Mouse (Mus musculus) right cerebral cortex, postnatal 36 days (tissue): ENCODE results near the gene Cbarp.

ENCODE experiments used
- DNase-seq, 2 experiments: peaks; one replicate each; pipeline ENCODE4 v3.0.0; 2022; ENCODE audit warnings: low spot score in 2 of 2, mixed read lengths in 1 of 2

Cbarp gene

DNA sequence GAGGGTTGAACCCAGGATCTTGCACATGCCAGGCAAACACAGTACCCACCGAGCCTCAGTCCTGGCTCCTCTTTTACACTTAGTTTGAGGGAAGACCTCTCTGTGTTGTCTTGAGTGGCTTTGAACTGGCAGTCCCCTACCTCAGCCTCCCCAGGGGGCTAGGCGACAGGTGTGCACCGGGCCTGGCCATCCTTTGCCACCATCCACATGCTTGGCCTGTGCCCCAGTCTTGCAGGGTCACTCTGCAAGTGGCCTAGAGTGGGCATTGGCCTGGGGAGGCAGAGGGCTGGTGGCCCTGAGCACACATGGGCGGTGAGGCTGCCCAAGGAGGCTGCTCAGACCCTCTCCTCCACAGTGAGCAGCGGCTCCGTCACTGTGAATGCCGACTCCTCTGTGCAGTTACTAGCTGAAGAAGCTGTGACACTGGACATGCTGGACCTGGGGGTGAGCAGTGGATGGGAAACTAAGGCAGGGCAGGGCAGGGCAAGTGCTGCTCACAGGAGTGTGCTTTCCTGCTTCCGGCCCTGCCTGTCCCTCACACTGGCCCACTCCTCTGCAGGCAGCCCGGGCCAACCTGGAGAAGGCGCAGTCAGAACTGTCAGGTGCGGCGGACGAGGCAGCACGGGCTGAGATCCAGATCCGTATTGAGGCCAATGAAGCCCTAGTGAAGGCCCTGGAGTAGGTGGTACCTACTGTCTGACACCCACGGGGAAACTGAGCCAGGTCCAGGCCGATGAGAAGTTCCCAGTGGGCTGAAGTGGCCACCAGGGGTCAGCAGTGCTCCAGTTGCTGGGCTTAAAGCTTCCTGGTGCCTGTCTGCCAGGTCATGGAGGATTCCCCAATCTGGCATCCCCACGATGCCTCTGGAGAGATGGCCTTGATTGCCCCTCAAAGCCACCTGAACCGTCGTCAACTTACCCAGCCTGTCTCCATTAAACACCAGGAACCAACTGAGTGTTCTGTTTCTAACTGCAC lies 4.5 kb upstream of the Cbarp start:
- DNase-seq: no peak

DNA sequence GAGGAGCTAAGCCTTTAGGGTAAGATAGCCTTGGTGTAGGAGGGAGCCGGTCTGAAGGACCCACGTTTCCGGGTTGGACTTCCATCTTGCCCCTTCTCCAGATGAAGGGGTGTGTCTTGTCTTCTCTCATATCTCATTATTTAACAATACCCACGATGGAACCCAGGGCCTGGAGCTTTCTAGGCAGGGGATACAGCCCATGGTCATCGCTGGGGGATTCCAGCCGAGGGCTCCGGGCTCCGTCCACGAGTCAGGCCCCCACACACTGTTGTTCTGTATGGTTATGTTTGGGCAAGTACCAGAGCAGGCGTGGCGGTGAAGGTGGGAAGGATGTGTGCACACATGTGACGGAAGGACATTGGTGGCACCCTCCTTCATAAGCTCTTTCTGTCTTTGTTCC lies 3.5 kb upstream of the Cbarp start:
- DNase-seq: no peak

DNA sequence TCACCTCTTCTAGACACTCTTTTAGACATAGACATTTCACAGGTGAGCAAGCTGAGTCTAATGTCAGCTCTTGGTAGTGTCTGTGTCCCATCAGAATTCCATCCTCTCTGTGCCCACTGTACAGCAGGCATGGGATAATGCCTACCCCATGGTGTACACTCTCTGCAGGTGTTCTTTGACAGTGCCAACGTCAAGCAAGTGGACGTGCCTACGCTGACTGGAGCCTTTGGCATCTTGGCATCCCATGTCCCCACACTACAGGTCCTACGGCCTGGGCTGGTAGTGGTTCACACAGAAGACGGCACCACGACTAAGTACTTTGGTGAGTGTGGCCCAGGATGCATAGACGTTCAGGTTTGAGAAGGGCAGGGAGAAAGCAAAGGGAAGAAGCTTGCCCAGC lies 3.0 kb upstream of the Cbarp start:
- DNase-seq: no peak

DNA sequence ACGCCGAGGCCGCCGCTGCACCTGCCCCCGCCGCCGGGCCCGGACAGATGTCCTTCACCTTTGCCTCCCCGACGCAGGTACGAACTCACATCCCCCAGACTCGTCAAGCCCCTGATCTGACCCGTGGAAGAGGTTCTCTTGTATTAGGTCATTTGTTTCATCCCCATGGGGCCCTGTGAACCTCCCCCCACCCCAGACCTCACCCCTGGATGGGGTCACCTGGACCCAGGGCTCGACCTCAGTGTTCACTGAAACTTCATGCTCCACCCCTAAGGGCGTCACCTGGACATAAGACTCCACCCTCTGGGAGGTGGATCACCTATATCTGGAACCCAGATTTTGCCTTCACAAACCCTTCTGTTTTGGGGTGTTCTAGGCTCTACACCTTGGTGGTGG lies 1.9 kb upstream of the Cbarp start:
- no peak for DNase-seq

DNA sequence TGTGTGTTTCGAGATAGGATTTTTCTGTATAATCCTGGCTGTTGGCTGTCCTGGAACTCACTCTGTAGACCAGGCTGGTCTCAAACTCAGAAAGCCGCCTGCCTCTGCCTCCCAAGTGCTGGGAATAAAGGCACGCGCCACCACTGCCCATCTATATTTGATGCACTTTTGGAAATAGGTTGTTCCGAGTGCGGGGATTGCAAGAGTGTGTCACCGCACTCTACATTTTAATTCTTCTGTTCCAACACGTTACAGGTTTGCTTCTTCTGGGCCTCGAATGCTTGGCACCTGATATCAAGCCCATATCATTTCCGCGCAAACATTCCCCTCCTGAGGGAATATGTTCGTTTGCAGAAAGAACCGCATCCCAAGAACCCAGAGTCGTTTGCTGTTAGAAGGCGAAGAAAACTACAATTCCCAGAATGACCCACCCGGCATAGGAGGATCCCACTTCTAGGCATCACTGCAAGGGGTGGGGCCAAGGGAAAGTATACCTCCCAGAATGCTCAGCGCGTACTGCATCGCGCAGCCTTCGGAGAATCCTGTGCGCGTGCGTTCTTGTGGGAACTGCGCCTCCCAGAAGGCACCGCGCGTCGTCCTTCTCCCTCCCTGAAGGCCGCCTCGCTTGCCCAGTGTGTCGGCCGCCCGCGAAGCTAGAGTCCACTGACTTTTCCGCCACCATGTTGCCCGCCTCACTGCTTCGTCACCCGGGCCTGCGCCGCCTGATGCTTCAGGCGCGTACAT lies 1.3 kb upstream of the Cbarp start:
- peak; percentile 93 to 96 for DNase-seq

DNA sequence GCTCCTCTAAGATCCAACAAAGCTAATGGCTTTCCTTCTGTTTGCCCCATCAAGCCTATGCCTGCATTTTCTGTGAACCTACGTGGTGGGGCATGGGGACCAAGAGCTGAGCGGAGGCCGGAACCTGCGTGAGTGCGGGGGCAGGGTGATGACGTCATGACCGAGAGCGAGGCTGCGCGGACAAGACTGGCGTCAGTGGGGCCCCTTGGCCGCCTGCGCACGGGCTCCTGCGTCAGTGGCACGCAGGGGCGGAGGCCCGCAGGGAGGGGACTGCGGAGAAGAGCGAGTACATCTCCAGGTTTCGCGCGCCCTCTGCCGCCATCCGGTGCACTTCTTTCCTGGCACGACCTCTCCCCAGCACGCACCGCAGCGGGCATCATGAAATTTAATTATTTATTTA lies 608 bp upstream of the Cbarp start:
- peak; percentile 97 to 98 for DNase-seq

DNA sequence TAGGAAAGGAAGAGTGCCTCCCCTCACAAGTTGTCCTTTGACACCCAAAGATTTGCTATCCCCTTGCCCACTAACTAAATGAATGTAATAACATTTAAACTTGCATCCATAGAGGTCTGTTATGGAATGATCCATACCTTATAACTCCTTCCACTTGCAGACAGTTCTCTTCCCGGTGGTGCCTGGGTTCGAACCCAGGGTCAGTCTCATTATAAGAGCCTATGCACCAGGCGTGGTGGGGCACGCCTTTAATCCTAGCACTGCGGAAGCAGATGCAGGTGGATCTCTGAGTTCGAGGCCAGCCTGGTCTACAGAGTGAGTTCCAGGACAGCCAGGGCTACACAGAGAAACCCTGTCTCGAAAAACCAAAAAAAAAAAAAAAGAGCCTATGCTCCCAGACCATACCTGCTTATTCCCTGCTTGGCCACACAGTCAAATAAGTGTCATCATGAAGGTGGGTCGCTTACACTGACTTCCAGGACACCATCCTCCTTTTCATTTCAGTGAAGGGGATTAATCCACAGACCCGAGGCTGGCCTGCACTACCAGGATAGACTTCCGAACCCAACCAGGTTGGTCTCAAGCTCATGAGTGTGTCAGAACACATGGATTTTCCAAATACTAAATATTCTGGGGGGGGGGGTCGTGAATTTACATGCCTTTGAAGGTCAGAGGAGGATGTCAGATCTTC lies 515 bp downstream of the Cbarp start:
- DNase-seq: no peak

DNA sequence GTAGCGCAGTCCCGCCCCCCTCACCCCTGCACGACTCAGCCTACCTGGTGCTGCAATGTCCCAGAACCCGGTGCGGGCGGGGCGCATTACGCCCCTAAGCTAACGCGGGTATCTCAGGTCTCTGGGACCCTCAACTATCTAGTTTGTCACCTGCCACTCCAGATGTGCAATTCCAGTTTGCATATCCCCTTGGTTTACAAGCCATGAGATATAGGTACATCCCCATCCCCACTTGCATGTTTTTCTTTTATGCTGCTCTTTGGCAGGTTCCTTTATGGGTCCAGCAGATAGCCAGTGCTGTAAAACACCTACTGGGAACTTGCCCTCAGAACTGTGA lies 1.2 kb downstream of the Cbarp start:
- no peak for DNase-seq

DNA sequence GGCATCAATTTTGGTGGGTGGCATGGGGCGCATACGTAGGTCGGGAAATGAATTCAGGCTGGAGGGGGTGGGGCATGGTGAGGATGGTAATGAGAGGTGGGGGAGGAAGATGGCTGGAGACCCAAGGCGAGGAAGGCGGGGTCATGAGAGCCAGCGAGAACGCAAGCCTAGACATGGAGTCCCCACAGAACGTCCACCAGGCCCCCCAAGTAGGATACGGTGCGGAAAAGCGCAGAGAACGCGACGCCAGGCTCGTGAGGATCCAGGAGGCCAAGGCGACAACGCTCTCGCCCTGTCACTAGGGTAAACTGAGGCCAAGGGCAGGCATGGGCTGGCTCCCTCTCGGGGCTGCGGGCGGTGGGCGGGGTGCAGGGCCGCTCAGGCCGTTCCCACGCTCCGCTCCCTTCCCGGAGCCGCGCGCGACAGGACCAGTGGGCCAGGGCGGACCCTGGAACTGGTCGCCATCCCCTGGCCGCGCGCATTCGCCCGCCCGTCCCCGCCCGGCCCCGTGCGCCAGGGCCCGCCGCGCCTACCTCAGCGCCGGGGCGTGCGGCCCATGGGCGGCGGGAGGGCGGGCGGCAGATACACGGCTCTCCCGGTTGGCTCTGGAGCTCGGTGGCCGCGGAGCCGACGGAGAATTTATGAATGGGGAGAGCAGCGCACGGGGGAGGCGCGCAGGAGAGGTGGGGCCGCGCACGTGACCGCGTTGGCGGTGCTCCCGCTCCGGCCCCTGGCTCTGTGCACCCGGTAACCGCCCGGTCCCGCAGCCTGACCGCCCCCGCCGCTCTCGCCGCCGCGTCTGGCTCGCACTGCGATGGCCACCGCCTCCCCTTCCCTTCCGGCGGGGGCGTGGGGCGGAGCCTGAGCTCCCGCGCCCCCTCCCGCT lies 1.8 kb downstream of the Cbarp start, which contains the start of gene Atp5d:
Gene Atp5d (plus strand): TSS at position 80 of the 886 bp plus-strand sequence.
- DNase-seq: no peak

DNA sequence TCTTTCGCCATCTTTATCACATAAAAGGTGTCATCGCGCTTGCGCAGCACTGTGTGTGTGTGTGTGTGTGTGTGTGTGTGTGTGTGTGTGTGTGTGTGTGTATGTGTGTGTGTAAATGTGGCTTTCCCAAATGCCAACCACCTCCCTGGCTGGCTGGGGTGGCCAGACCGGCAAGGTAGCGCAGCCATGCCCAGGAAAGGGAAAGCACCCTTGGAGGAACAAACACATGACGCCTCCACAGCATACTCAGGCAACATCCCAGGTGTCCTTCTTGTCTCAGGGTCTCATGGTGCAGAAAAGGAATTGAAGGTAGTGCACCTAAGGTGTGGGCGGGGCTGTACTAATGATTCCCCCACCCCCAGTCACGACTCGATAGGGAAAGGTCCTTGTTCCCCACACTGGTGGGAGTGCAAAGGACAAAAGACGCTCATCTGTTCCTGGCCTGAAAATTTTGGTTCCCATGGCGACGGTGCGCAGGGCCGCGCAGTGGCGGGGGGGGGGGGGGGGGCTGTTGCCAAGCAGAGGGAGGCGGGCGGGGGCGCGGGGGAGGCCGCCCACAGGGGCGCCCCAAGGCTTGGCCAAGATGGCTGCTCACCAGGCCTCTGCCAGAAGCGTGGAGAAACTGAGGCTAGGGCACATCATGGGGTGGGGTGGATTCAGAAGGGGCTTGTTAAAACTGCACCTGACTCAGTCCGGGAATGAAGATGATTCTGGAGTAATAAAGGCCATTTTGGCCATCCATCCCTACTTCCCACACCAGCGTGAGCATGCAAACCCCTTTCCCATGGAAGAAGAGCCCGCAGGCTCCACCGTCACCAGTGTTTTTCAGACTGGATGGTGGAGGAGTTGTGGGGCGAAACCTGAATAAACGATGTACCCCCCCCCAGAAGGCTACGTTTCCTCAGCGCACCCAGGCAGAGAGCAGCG lies 2.7 kb downstream of the Cbarp start:
- DNase-seq: no peak

DNA sequence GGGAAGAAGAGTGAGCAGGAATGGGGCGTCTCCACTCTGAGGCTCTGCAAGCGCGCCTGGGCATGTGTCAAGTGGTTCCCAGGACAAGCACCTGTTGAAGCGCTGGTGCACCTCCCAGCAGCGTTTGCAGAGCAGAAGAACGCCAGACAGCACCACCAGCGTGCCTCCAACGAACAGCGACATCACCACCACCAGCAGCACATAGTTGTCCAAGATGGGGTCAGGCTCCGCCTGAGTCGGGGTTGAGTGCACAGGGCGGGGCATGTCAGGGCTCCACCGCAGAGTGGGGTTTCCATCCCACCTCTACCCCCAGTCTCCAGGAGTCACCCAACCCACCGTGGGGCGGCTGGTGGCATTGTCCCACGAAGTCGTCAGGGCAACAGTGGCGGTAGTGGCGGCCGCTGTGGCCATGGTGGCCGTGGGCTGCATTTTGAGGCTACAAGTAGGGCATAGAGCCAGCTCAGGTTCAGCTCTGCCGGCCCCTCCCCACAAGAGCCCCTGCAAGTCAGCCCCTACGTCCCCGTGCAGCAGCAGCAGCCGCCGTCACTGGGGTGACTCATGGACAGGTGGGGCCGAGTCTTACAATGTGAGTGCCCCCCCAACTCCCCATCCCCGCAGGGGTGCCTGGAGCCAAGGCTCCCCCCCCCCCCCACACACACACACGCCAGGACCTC lies 3.5 kb downstream of the Cbarp start:
- DNase-seq: no peak

DNA sequence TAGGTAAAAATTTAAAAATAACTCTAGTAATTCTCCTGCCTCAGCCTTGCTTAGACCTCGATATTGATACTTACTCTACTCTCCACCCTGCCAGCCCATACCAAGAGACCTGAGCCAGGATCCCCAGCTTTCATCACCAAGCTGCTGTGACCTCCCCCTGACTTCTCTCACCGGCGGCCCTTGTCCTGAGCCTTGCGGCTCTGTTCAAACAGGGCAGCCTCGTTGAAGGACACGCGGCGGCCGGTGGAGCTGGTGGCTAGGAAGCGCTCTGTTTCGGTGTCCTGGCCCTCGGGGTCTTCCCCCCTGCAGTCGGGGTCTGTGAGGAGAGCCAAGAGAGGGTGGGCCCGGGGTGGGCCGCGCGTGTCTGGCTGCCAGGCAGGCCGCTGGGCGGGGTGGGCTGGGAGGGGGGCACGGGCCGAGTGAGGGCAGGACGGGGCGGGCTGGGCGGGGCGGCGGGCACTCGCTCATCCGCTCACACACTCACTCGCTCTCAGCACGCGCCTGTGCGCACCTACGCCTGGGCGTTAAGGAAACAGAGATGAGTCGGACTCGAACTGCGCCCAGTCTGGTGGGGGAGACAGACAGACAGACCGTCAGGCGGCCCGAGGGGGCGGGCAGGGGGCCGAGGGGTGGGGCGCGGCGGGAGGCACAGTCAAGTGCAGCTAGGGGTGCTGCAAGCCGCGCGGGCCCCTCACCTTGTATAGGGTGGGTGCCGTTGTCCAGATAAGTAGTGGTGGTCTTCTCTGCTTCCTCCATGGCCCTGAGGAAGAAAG lies 4.3 kb downstream of the Cbarp start:
- DNase-seq: no peak

DNA sequence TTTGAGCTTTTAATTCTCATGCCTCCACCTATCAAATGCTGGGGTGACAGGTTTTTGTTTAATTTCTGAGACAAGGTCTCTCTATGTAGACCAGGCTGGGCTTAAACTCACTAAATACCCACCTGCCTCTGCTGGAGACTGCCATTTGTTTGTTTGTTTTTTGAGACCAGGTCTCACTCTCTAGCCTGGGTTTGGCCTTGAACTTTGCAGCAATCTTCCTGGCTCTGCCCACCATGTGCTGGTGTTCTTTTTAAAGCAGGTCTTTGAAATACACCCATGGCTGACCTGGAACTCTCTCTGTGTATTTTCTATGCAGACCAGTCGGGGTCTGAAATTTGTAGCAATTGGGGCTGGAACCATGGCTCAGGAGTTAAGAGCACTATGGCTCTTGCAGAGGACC lies 5.0 kb downstream of the Cbarp start:
- no peak for DNase-seq

DNA sequence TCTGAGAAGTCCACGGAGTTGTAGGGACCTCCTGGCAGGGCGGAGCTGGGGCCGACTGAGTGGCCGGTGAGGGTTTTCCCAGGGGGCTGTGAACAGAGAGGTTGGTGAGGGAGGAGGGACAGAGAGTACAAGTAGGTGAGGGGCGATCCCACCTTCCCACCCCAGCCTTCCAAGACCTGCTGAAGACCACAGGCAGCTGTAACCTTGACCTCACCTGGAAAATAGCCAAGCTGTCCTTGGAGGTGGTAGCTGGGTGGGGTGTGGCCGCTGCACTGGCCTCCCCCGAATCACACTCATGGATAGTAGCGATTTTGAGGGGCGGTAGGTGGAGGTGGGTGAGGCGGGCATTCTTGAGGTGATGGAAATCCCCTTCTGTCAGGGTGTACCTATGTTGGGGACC lies 5.5 kb downstream of the Cbarp start:
- DNase-seq: no peak

DNA sequence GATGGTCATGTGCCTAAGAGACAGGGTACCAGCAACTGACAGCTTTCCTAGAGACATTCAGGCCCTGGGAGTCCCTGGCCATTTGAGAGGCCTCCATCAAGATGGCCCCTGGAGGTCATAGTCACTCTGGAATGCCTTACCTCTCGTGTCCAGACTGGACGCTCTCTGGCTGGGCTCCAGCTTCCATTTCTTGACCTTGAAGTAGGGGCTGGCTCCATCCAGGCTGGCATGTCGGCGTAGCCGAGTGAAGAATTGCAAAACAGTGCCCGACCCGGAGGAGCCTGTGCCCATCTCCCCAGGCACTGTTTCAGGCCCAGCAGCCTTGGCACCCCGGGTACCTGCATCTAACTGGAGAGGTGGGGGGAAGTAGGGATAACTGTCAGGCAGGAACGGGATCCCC lies 6.2 kb downstream of the Cbarp start:
- DNase-seq: no peak

DNA sequence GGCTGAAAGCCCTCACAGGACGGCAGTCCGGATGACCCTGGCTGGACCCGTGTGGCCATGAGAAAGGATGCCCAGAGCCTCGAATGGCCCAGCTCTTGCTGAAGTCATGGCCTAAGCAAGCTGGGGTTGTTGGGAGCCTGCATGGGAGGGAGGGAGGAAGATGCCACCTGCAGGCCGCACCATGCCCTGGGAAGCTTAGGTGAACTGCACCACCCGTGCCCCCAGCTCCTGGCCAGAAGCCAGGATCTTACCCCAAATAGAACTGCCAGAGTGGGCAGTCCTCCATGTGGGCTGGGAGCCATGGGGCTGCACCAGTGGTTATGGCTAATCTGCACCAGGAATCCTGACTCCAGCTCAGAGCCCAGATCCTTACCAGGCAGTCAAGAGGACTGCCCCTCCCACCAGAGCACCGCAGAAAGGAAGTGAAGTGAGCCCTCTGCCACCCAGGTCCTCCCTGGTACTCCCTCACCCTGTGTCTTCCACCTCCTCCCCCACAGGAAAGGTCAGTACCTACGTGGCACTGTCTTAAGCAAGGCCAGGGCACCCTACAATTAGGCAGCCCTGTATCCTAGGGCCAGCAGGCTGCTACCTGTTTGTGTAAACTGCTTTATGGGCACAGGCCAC lies 7.3 kb downstream of the Cbarp start:
- no peak for DNase-seq

DNA sequence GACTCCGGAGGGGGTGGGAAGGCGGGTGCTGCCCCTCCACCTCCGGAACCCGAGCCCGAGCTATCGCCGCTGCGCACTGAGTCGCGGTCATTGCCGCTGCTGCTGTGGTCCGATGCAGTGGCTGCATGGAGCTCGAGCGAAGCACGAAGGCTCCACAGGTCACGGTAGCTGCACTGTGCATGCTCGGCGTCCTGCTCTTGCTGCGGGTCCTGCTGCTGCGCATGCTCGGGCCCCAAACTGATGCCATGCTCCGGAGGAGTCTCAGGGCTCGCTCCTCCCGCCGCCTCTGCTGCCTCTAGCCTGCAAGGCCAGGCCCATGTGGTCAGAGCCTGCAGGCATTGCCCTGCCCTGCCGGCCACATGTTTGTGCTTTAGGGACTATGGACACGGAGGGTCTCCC lies 8.7 kb downstream of the Cbarp start:
- no peak for DNase-seq

DNA sequence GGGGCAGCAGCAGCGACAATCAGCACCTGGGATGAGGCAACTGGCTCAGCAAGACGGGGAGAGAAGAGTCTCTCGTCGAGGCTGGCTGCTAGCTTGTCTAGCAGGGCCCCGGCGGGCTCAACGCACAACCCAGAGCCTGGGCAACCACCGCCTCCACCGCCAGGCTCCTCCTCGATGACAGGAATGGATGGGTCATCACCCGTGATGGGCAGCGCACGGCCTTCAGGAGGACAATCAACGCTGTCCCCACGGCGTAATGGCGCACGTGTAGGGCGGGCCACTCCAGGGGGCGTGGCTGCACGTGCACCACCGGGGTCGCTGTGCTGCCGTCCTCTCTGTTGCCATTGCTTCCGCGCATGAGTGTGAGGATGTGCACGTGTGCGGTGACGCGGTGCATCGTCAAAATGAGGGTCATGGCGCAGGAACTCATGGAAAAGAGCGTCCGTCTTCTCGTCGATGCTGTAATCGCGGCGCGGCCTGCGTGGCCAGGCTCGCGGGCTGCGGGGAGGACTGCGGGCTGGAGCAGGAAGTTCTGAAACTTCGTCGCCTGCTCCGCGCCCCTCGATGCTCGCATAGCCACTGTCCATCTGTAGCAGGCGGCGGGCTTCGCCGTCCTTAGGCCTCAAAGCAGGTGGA lies 9.2 kb downstream of the Cbarp start:
- DNase-seq: no peak
